Mouse (Mus musculus) hindbrain, embryonic 10.5 days (tissue): ENCODE results near the gene Sgms2. TPM values are rescaled to one million over a fixed set of nuclear protein-coding genes. Genes with fewer than 3 reads are reported as not detected.
A peak's percentile ranks its signal among the peaks of the same experiment; 100 is the strongest.

Source experiments
- DNase-seq: peaks from one replicate; pipeline ENCODE4 v3.0.0-alpha.2; 2017; ENCODE audit warnings: low spot score
- H3K27ac ChIP-seq: fragments of 300-500 bp; sonication (generic); 2 replicates; pipeline ENCODE4 v1.5.1; 2016; ENCODE audit warnings: mild to moderate bottlenecking, moderate library complexity
- H3K27me3 ChIP-seq: fragments of 300-500 bp; sonication (generic); 2 replicates; pipeline ENCODE4 v1.6.1; 2016; ENCODE audit warnings: mild to moderate bottlenecking; ENCODE audit not compliant: poor library complexity, insufficient read depth, severe bottlenecking
- H3K36me3 ChIP-seq: fragments of 300-500 bp; sonication (generic); 2 replicates; pipeline ENCODE4 v1.6.1; 2016; ENCODE audit warnings: mild to moderate bottlenecking, moderate library complexity
- H3K4me1 ChIP-seq: fragments of 300-500 bp; sonication (generic); replicated peaks from 2 replicates; pipeline ENCODE4 v1.6.1; 2016; ENCODE audit warnings: mild to moderate bottlenecking
- H3K4me3 ChIP-seq: fragments of 300-500 bp; sonication (generic); 2 replicates; pipeline ENCODE4 v1.5.1; 2016; ENCODE audit warnings: mild to moderate bottlenecking, moderate library complexity
- H3K9me3 ChIP-seq: fragments of 300-500 bp; sonication (generic); 2 replicates; pipeline ENCODE4 v1.6.1; 2016; ENCODE audit warnings: mild to moderate bottlenecking, moderate library complexity
- WGBS: fragments of 180-500 bp; shearing (Covaris S2); methylation state at CpG from one replicate; pipeline ENCODE4 v1.1.7; 2016; 5-methylcytosine and 5-hydroxymethylcytosine counted together
- polyA plus RNA-seq: library from polyadenylated mRNA; unstranded; fragments of >200 nt; fragmentation: Nextera tagmentation; extraction: Ambion mirVana; gene quantifications from 2 replicates; pipeline ENCODE4 v1.2.1, GENCODE M21; 2016

Gene Sgms2
- polyA plus RNA-seq, 1 experiment from 2014 or later: 2.7 TPM

DNA sequence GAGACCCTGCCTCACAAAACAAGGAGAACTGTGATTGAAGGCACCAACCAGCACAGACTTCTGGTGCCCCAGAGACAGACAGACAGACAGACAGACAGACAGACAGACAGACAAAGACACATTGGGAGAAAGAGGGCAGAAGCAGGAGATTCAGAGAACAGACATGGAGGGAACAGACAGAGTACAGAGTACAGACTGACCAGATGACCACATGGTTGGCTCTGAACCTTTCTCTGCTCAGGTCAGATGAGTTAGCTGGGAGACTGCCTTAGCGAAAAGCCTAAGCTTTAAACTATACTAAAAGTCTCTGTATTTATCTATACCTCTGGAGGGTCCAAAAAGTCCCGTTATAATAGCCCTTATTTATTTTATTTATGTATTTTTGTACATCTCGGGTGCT lies 11.8 kb downstream of the Sgms2 start:
- no peak for DNase-seq
- no peaks in the 10 kb centered on the region for H3K36me3 ChIP-seq
- H3K4me3 ChIP-seq: no peak overlapping the region
- no peak overlapping the region for H3K27ac ChIP-seq
- WGBS: 93% methylated on average over 3 of the region's 3 CpGs
- H3K27me3 ChIP-seq: no peaks in the 10 kb centered on the region
- H3K9me3 ChIP-seq: no peaks in the 10 kb centered on the region
- peaks cover 10% of the 10 kb centered on the region for H3K4me1 ChIP-seq

DNA sequence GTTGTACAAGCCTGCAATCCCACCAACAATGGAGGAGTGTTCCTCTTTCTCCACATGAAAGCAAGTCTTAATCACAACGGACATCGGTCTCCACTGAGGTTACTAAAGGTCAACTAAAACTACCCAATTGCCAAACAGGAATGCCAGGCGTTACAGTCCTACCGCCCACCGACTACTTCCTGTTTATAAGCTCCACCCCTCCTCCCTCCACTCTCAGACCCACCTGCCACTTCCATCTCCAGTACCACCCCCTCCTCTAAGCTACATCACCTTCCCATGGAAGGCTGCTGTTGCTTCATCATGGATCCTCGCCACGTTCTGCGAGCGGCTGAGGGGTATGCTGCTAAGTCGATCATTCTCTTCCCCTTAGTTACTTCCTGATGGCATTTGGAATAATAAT lies 15.2 kb downstream of the Sgms2 start:
- 92% methylated on average over 10 of the region's 10 CpGs for WGBS
- no peaks in the 10 kb centered on the region for H3K36me3 ChIP-seq
- H3K9me3 ChIP-seq: no peaks in the 10 kb centered on the region
- H3K4me1 ChIP-seq: peaks cover 12% of the 10 kb centered on the region
- DNase-seq: no peak
- no peak overlapping the region for H3K4me3 ChIP-seq
- no peaks in the 10 kb centered on the region for H3K27me3 ChIP-seq
- H3K27ac ChIP-seq: no peak overlapping the region

DNA sequence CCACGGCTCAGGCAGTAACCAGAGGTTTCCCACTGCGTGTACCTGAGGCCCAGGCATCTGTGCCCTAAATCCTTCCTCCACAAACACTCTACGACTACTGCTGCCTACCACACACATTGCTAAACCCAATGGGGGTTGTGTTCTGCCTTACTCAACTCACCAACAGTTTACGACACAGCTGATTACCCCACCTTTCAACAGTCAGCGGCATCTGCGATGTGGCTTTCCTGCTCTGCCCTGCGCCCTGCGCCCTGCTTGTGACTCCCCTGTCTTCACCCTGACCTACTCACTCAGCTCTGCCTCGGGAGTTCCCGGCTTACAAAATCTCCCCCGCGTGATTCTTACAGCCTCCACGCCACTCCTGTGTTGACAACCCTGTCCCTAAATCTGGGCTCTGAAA lies 16.7 kb downstream of the Sgms2 start:
- H3K4me3 ChIP-seq: no peak overlapping the region
- H3K4me1 ChIP-seq: peaks cover 23% of the 10 kb centered on the region
- 77% methylated on average over 13 of the region's 13 CpGs for WGBS
- H3K9me3 ChIP-seq: no peaks in the 10 kb centered on the region
- no peak overlapping the region for H3K27ac ChIP-seq
- no peak for DNase-seq
- no peaks in the 10 kb centered on the region for H3K27me3 ChIP-seq
- H3K36me3 ChIP-seq: no peaks in the 10 kb centered on the region

DNA sequence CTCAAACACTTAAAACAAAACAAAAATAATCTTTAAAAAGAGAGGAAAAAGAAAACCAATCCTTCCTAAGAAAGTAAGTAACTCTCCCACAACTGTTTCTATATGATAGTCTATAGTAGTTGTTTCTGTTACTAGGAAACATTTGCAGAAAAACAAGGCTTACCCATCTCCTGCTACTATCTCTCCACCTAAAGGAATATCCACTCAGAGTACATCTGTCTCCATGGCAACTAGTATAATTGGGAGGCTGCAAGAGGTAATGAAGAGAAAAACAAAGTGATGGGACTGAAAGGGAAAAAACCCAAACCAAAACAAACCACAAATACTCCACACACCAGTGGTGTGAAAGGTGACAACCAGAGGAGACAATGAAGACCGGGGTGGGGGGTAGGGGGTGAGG lies 17.7 kb downstream of the Sgms2 start:
- no peaks in the 10 kb centered on the region for H3K9me3 ChIP-seq
- no peaks in the 10 kb centered on the region for H3K36me3 ChIP-seq
- H3K4me3 ChIP-seq: no peak overlapping the region
- peaks cover 24% of the 10 kb centered on the region for H3K4me1 ChIP-seq
- no peak overlapping the region for H3K27ac ChIP-seq
- H3K27me3 ChIP-seq: no peaks in the 10 kb centered on the region
- DNase-seq: no peak
- 0% methylated on average over 1 of the region's 1 CpGs for WGBS

DNA sequence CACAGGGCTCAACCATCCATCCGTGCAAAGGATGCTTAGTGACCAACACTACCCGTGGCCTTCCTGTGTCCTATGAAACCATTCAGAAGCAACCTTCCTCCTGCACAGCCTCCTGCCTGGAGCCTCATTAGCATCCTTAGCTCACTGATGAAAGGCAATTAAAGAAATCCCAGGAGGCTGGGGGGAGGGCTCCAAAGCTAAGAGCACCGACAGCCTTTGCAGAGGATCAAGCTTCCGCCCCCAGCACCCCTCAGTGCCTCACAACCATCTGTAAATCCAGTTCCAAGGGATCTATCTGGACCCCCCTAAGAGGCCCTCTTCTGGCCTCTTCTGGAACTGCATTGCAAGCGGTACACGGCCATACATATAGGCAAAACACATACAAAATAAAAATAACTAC lies 19.4 kb downstream of the Sgms2 start:
- peak; percentile 32 for DNase-seq
- 43% methylated on average over 6 of the region's 6 CpGs for WGBS
- H3K27ac ChIP-seq: no peak overlapping the region

DNA sequence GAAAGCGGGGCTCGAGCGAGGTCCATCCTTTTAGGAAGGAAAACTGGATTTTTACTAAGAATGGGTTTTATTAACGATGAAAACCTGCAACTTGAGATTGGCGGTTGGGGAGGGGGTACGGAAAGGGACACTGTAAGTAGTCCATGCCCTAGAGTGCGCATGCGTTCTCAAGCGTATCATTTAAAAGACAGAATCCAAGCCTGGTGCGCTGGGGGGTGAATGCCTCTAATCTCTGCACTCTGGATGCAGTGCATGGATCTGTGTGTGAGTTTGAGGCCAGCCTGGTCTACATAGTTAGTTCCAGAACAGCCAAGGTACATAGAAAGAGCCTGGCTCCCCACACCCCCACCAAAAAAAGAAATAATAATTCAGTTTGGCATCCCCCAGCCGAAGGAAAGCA lies 19.8 kb downstream of the Sgms2 start:
- H3K36me3 ChIP-seq: no peaks in the 10 kb centered on the region
- 73% methylated on average over 11 of the region's 11 CpGs for WGBS
- H3K4me3 ChIP-seq: no peak overlapping the region
- H3K9me3 ChIP-seq: no peaks in the 10 kb centered on the region
- DNase-seq: no peak
- H3K27me3 ChIP-seq: no peaks in the 10 kb centered on the region
- no peak overlapping the region for H3K27ac ChIP-seq
- H3K4me1 ChIP-seq: peaks cover 24% of the 10 kb centered on the region

More for the DNA sequence above, 19.4 kb downstream of the Sgms2 start:
- no peaks in the 10 kb centered on the region for H3K27me3 ChIP-seq
- H3K9me3 ChIP-seq: no peaks in the 10 kb centered on the region
- H3K4me3 ChIP-seq: no peak overlapping the region
- no peaks in the 10 kb centered on the region for H3K36me3 ChIP-seq
- H3K4me1 ChIP-seq: peaks cover 24% of the 10 kb centered on the region

DNA sequence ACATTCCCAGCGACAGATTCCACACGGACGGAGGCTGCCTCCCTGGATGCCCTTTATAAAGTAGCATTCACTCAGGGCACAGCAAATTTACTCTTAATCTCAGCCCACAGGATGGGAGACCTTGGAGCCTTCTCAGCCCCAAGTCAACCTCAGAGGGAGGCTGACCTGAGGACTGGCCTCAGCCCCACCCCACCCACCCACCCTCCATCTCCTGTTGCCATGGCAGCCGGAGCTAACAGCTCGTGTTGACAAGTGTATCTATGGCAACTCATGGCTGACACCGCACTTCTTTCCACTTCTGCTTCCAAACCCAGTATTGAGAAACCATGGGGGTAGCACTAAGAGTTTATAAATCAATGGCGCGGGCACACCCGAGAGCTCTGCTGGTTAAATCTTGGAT lies 20.4 kb downstream of the Sgms2 start:
- no peak overlapping the region for H3K27ac ChIP-seq
- no peak overlapping the region for H3K4me3 ChIP-seq
- no peaks in the 10 kb centered on the region for H3K36me3 ChIP-seq
- DNase-seq: peak; percentile 61
- H3K4me1 ChIP-seq: peaks cover 24% of the 10 kb centered on the region
- H3K27me3 ChIP-seq: no peaks in the 10 kb centered on the region
- WGBS: 42% methylated on average over 9 of the region's 9 CpGs
- no peaks in the 10 kb centered on the region for H3K9me3 ChIP-seq

DNA sequence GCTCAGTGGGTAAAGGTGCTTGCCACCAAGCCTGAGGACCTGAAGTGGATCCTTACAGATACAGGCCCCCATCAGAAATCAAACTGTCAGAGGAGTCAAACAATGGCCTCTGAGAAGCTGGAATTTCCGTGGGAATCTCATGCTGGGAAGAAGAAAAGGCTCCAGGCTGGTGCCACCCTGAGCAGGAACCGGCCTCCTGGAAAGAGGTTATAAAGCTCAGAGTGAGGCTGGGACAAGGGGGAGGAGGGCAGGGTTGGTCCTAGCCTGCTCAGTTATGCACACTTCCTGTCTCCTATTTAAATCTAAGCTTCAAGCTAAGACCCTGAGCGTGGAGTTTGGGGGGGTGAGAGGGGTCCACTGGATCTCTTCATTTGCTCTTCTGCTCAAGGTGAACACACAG lies 21.6 kb downstream of the Sgms2 start:
- Histone ChIP-seq H3K4me3 (no peak overlapping the region), H3K9me3 (no peaks in the 10 kb centered on the region), H3K27me3 (no peaks in the 10 kb centered on the region), H3K4me1 (peaks cover 24% of the 10 kb centered on the region), H3K27ac (peak overlapping the region; percentile 53; the same call in 1 of the 2 replicates), H3K36me3 (no peaks in the 10 kb centered on the region)
- 16% methylated on average over 3 of the region's 3 CpGs for WGBS
- DNase-seq: no peak

DNA sequence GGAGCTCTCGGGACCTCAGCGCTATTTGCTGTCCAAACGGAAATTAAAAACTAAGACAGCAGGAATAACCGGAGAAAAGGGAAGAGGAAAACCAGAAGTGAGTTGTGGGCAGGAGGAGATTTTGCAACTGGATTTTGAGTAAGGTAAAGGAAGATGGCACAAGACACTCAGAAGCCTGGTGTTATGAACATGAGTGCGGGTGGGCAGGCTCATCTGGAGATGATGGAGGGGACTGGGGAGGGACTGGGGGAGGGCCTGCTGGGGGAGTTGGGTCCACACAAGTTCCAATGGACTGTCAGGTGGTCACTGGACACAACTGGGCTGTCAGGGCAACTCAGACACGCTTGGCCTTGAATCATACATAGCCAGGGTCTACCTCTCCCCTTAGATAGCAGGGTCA lies 24.8 kb downstream of the Sgms2 start:
- 91% methylated on average over 6 of the region's 6 CpGs for WGBS
- Histone ChIP-seq H3K36me3 (no peaks in the 10 kb centered on the region), H3K4me1 (peaks cover 16% of the 10 kb centered on the region), H3K4me3 (no peak overlapping the region), H3K27ac (no peak overlapping the region), H3K9me3 (no peaks in the 10 kb centered on the region), H3K27me3 (no peaks in the 10 kb centered on the region)
- DNase-seq: no peak

DNA sequence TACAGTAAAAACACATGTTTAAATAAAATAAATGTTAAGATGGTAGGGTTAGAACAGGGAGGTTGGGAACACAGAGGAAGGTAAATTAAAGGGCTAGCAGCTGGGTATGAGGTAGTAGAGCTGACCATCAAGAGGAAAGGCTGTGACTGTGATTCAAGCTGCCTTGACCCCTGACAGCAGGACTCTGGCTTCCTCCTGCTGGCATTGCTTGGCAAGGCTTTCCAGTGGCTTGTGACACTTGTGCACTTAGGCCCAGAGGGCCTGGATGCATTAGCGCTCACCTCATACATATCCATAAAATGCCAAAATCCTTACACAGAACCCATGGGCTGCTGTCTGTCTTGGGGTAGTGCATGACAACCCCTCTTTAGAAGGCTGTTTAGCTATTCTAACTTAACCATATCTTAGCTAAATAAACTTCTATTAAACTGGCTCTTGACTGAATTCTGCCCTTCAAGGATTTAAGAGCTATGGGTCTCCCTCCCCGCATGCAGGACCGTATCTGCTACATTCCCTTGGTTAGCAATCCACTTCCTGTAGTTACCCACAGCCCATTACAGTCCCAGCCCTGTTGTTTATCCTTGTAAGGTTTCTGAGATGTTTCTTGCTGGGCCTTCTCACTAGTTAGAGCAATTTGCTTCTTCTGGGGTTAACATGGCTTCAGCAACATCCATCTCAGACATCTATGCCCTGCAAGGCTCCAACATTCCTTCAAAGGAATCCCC lies 25.5 kb downstream of the Sgms2 start:
- Histone ChIP-seq H3K36me3 (no peaks in the 10 kb centered on the region), H3K27ac (no peak overlapping the region), H3K27me3 (no peaks in the 10 kb centered on the region), H3K4me1 (peaks cover 9% of the 10 kb centered on the region), H3K9me3 (no peaks in the 10 kb centered on the region), H3K4me3 (no peak overlapping the region)
- WGBS: 85% methylated on average over 3 of the region's 3 CpGs
- no peak for DNase-seq

DNA sequence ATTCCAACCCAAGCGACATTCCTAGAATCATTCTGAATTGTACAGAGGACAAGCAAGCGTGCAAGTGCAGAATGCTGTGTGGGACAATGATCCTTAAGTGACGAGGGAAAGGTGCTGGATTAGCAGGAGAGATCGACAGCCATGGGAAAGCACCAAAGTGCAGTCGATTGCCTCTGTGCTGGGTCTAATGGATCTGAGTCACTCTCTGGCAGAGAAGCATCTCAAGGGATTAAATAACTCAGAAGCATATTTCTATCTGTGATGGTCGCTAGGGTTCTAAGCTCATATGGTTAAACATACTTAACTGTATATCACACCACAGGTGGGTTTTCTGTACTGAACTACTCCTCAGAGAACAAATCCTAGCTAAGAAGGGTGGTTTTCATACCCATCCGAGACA lies 118.2 kb downstream of the Sgms2 start:
- 89% methylated on average over 7 of the region's 7 CpGs for WGBS
- H3K4me3 ChIP-seq: no peak overlapping the region
- H3K4me1 ChIP-seq: no peaks in the 10 kb centered on the region
- DNase-seq: no peak
- no peak overlapping the region for H3K27ac ChIP-seq
- no peaks in the 10 kb centered on the region for H3K27me3 ChIP-seq
- no peaks in the 10 kb centered on the region for H3K9me3 ChIP-seq
- H3K36me3 ChIP-seq: no peaks in the 10 kb centered on the region

DNA sequence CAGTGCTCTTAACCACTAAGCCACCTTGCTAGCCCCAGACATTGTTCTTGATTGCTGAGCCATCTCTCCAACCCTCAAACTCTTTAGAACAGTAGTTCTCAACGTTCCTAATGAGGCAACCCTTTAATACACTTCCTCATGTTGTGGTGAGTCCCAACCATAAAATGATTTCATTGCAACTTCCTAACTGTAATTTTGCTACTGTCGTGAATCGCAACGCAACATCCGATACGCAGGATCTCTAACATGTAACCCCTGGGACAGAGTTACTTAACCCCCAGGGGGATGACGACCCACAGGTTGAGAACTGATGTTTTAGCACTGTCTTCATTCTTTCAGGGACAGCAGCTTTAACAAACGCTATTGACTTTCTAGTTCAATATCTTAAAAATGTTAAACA lies 122.5 kb downstream of the Sgms2 start:
- H3K4me3 ChIP-seq: no peak overlapping the region
- no peaks in the 10 kb centered on the region for H3K27me3 ChIP-seq
- no peak for DNase-seq
- H3K27ac ChIP-seq: no peak overlapping the region
- peaks cover 7% of the 10 kb centered on the region; the same call in 1 of the 2 replicates for H3K4me1 ChIP-seq
- H3K9me3 ChIP-seq: no peaks in the 10 kb centered on the region
- H3K36me3 ChIP-seq: no peaks in the 10 kb centered on the region
- WGBS: 92% methylated on average over 8 of the region's 8 CpGs

DNA sequence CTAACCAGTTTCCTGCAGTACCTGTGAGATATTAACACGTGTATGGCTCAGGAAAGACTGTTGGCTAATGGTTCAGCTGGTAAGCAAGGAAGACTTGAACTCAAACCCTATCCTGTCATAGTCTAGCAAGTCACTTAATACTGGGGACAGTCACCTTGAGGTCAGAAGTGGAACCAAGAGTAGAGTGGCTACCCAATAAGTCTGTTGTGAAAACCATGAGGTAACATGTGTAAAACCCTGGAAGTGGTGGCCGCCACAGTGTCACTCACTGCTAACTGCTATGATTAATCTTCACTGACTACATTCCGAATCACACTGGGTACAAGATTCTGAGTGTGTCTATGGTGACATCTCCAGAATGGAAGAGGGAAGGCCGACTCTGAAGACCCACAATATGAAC lies 123.8 kb downstream of the Sgms2 start:
- Histone ChIP-seq H3K27ac (no peak overlapping the region), H3K4me3 (no peak overlapping the region), H3K27me3 (no peaks in the 10 kb centered on the region), H3K9me3 (no peaks in the 10 kb centered on the region), H3K36me3 (no peaks in the 10 kb centered on the region), H3K4me1 (peaks cover 7% of the 10 kb centered on the region; the same call in 1 of the 2 replicates)
- WGBS: 87% methylated on average over 4 of the region's 4 CpGs
- no peak for DNase-seq
